Mouse (Mus musculus): ENCODE measurements around the gene Treml1. TPM values are rescaled to one million over a fixed set of nuclear protein-coding genes. Genes with fewer than 3 reads are reported as not detected.
A peak's percentile ranks its signal among the peaks of the same experiment; 100 is the strongest.

Treml1 gene
- polyA plus RNA-seq, 2 experiments = 0.54 to 0.74 TPM

GRCm38 (mm10) chr17:48411241-48411640 lies 51.5 kb downstream of the Treml1 start:
- peak overlapping the region; percentile 84 for H3K4me3 ChIP-seq (replicated peaks; ENCODE audit: low read length)
- H3K36me3 ChIP-seq (ENCODE audit: control insufficient read depth, insufficient read depth, low read length) = peaks cover 26% of the 10 kb centered on the region
- peak overlapping the region; percentile 77; the same call in 1 of the 2 replicates for H3K9ac ChIP-seq (ENCODE audit: low read depth, low read length, severe bottlenecking)
- peak overlapping the region; percentile 96 for H3K27ac ChIP-seq (replicated peaks; ENCODE audit: low read depth, low read length)
- H3K4me1 ChIP-seq (ENCODE audit: control insufficient read depth, insufficient read depth, low read length) = peaks cover 18% of the 10 kb centered on the region
- DNase-seq (ENCODE audit: low spot score) (peak; percentile 23), ATAC-seq (ENCODE audit: low FRiP score, low read depth) (no peak)
- peak overlapping the region; percentile 61 for H3K4me2 ChIP-seq (replicated peaks; ENCODE audit: low read depth, low read length, severe bottlenecking)
- whole genome bisulfite sequencing = 55% methylated on average over 8 of the region's 8 CpGs
- TF ChIP-seq POLR2A (IDR thresholded peaks at IDR 0.05; ENCODE audit: borderline replicate concordance, extremely low read depth, insufficient read depth, insufficient read length) = no peak
- no peaks in the 10 kb centered on the region for H3K27me3 ChIP-seq (ENCODE audit: control insufficient read depth, insufficient read depth, low read length)
- H3K9me3 ChIP-seq (ENCODE audit: control insufficient read depth, low read length) = no peaks in the 10 kb centered on the region

- ATAC-seq (ENCODE audit: low FRiP score, low read depth) (no peak), DNase-seq (ENCODE audit: low spot score) (no peak)
- H3K4me2 ChIP-seq (replicated peaks; ENCODE audit: low read depth, low read length, severe bottlenecking) = no peak overlapping the region
- peaks cover 7% of the 10 kb centered on the region; the same call in 1 of the 2 replicates for H3K4me1 ChIP-seq (ENCODE audit: control insufficient read depth, insufficient read depth, low read length)
- no peaks in the 10 kb centered on the region for H3K27me3 ChIP-seq (ENCODE audit: control insufficient read depth, insufficient read depth, low read length)
- H3K27ac ChIP-seq (replicated peaks; ENCODE audit: low read depth, low read length) = no peak overlapping the region
- H3K36me3 ChIP-seq (ENCODE audit: control insufficient read depth, insufficient read depth, low read length) = peaks cover 33% of the 10 kb centered on the region
- TF ChIP-seq POLR2A (IDR thresholded peaks at IDR 0.05; ENCODE audit: borderline replicate concordance, extremely low read depth, insufficient read depth, insufficient read length) = no peak
- WGBS = 72% methylated on average over 7 of the region's 7 CpGs
- H3K9me3 ChIP-seq (ENCODE audit: control insufficient read depth, low read length) = no peaks in the 10 kb centered on the region
- H3K4me3 ChIP-seq (replicated peaks; ENCODE audit: low read length) = no peak overlapping the region
- H3K9ac ChIP-seq (ENCODE audit: low read depth, low read length, severe bottlenecking) = no peak overlapping the region
Observed at GRCm38 (mm10) chr17:48416011-48416410, 56.3 kb downstream of the Treml1 start.

Other genes starting within 250 kb of the Treml1 start
- gene 9830107B12Rik, start 213.6 kb upstream of the Treml1 start, polyA plus RNA-seq (2012; rRNA removed) = not detected in 2 replicates
- not detected in 2 replicates for gene 9830107B12Rik, start 213.6 kb upstream of the Treml1 start, polyA plus RNA-seq (2014; fragmentation: Nextera tagmentation; extraction: Ambion mirVana)
- 0.08 TPM in 1 of 2 replicates, not detected in the other for gene A530064D06Rik, start 192.6 kb upstream of the Treml1 start, polyA plus RNA-seq (2012; rRNA removed)
- gene A530064D06Rik, start 192.6 kb upstream of the Treml1 start, polyA plus RNA-seq (2014; fragmentation: Nextera tagmentation; extraction: Ambion mirVana) = not detected in 2 replicates
- gene Trem1, start 127.1 kb upstream of the Treml1 start, polyA plus RNA-seq (2012; rRNA removed) = 0.01 and 0.03 TPM in 2 replicates
- gene Trem1, start 127.1 kb upstream of the Treml1 start, polyA plus RNA-seq (2014; fragmentation: Nextera tagmentation; extraction: Ambion mirVana) = 0.08 TPM in 1 of 2 replicates, not detected in the other
- gene Trem3, start 112.1 kb upstream of the Treml1 start, polyA plus RNA-seq (2012; rRNA removed) = not detected in 2 replicates
- not detected in 2 replicates for gene Trem3, start 112.1 kb upstream of the Treml1 start, polyA plus RNA-seq (2014; fragmentation: Nextera tagmentation; extraction: Ambion mirVana)
- 0.13 and 0.41 TPM in 2 replicates for gene Treml4, start 95.6 kb upstream of the Treml1 start, polyA plus RNA-seq (2012; rRNA removed)
- 0.32 and 0.41 TPM in 2 replicates for gene Treml4, start 95.6 kb upstream of the Treml1 start, polyA plus RNA-seq (2014; fragmentation: Nextera tagmentation; extraction: Ambion mirVana)
- 0.79 and 1.3 TPM in 2 replicates for gene Treml2, start 60.4 kb upstream of the Treml1 start, polyA plus RNA-seq (2012; rRNA removed)
- gene Treml2, start 60.4 kb upstream of the Treml1 start, polyA plus RNA-seq (2014; fragmentation: Nextera tagmentation; extraction: Ambion mirVana) = 0.11 TPM in 1 of 2 replicates, not detected in the other
- gene B430306N03Rik, start 43.8 kb upstream of the Treml1 start, polyA plus RNA-seq (2012; rRNA removed) = 0.18 and 0.45 TPM in 2 replicates
- gene B430306N03Rik, start 43.8 kb upstream of the Treml1 start, polyA plus RNA-seq (2014; fragmentation: Nextera tagmentation; extraction: Ambion mirVana) = 0.28 TPM in 1 of 2 replicates, not detected in the other
- 10.4 and 12.8 TPM in 2 replicates for gene Trem2, start 13.5 kb upstream of the Treml1 start, polyA plus RNA-seq (2012; rRNA removed)
- gene Trem2, start 13.5 kb upstream of the Treml1 start, polyA plus RNA-seq (2014; fragmentation: Nextera tagmentation; extraction: Ambion mirVana) = 6.8 and 8.4 TPM in 2 replicates
- gene Nfya, start 50.0 kb downstream of the Treml1 start, polyA plus RNA-seq (2012; rRNA removed) = 95.0 and 123 TPM in 2 replicates
- 19.2 and 22.2 TPM in 2 replicates for gene Nfya, start 50.0 kb downstream of the Treml1 start, polyA plus RNA-seq (2014; fragmentation: Nextera tagmentation; extraction: Ambion mirVana)
- 22.1 and 28.5 TPM in 2 replicates for gene Oard1, start 50.1 kb downstream of the Treml1 start, polyA plus RNA-seq (2012; rRNA removed)
- gene Oard1, start 50.1 kb downstream of the Treml1 start, polyA plus RNA-seq (2014; fragmentation: Nextera tagmentation; extraction: Ambion mirVana) = 46.8 and 46.9 TPM in 2 replicates
- gene Apobec2, start 73.0 kb downstream of the Treml1 start, polyA plus RNA-seq (2012; rRNA removed) = 21.7 and 25.0 TPM in 2 replicates
- 28.7 and 42.5 TPM in 2 replicates for gene Apobec2, start 73.0 kb downstream of the Treml1 start, polyA plus RNA-seq (2014; fragmentation: Nextera tagmentation; extraction: Ambion mirVana)
- 1.6 and 2.0 TPM in 2 replicates for gene Tspo2, start 91.6 kb downstream of the Treml1 start, polyA plus RNA-seq (2012; rRNA removed)
- 1.7 TPM in 2 replicates for gene Tspo2, start 91.6 kb downstream of the Treml1 start, polyA plus RNA-seq (2014; fragmentation: Nextera tagmentation; extraction: Ambion mirVana)
- 0.15 and 0.41 TPM in 2 replicates for gene Unc5cl, start 95.0 kb downstream of the Treml1 start, polyA plus RNA-seq (2012; rRNA removed)
- 0.18 TPM in 2 replicates for gene Unc5cl, start 95.0 kb downstream of the Treml1 start, polyA plus RNA-seq (2014; fragmentation: Nextera tagmentation; extraction: Ambion mirVana)

Data from limb, embryonic 14.5 days (tissue).